Mouse (Mus musculus) heart, adult 9 months (tissue): Measurements from ENCODE around the gene Mstn.

Source experiments
- DNase-seq, 2 experiments: peaks; one replicate each; pipeline ENCODE4 v3.0.0; 2022; ENCODE audit warnings: low spot score in 2 of 2

The Mstn gene

GRCm38 (mm10) chr1:53061340-53061739, at the start of gene Mstn:
TSS of gene Mstn (plus strand) at chr1:53061640.
- DNase-seq = no peak

GRCm38 (mm10) chr1:53014716-53015115, 46.7 kb upstream of the Mstn start:
- DNase-seq = no peak

GRCm38 (mm10) chr1:53015606-53016005, 45.8 kb upstream of the Mstn start:
- no peak for DNase-seq

GRCm38 (mm10) chr1:53018746-53019505, 42.5 kb upstream of the Mstn start:
- DNase-seq = no peak

DNA sequence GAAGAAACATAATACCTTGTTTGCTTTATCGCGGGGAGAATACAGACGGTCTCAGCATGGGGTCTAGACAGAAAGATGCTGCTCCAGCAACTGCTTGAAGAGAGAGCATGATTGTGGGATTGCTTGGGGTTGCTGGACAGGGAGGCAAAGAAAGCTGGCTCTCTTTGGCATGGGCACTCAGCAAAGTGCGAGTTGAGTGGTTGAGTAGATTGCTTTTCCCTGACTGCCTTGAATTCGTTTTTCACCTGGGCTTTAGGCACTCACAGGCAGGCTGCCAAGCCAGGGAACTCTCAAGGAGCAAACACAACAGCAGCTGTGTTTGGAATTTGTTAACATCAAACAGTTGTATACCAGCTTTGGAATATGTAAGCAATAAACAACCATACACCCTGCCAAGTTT, 41.4 kb upstream of the Mstn start, which contains the start of gene 1700019D03Rik:
Gene 1700019D03Rik (minus strand): TSS at position 101 of the 400 bp plus-strand sequence.
- no peak for DNase-seq

DNA sequence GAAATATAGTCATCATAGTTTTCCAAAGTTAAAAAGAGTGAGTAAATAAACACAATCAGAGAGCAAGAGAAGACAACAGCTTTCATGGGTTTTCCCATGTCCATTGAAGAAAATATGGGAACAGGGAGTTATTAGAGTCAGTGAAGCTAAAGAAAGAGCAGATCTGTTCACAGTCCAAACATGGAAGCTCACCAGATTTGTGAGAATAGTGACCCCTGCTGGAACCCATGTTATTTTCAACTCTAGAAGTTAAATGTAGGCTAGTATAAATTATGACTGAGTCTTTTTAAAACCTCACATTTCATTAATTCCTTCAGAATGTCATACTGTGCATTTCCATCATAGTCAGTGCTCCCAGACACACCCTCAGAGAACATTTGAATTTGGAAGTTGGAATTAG, 28.9 kb upstream of the Mstn start:
- peak in 1 of 2 experiments; percentile 4 for DNase-seq

DNA sequence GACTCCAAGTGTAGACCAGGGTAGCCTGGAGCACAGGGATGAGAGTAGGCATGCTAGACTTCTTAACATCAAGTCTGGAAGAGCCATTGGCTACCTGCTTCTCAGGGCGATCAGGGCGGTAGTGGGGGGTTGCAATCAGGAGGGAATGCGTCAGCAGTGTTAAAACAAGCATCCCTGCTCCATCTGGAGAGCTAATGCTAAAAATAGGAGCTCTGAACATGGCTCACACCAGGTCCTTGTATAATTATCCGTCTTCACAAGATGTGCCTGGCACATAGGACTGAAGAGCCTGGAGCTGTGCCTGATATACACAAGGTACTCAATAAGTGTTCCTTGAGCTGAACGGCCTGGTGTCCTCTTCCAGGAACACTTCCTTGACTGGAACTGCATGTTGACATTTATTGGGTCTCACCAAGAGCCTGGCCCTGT, 24.0 kb upstream of the Mstn start:
- DNase-seq = peak in 1 of 2 experiments; percentile 0

- DNase-seq = no peak
These were observed 11.5 kb upstream of the Mstn start for GRCm38 (mm10) chr1:53049763-53050427.

GRCm38 (mm10) chr1:53053087-53054022, 8.1 kb upstream of the Mstn start:
- peak in 1 of 2 experiments; percentile 17 for DNase-seq

DNA sequence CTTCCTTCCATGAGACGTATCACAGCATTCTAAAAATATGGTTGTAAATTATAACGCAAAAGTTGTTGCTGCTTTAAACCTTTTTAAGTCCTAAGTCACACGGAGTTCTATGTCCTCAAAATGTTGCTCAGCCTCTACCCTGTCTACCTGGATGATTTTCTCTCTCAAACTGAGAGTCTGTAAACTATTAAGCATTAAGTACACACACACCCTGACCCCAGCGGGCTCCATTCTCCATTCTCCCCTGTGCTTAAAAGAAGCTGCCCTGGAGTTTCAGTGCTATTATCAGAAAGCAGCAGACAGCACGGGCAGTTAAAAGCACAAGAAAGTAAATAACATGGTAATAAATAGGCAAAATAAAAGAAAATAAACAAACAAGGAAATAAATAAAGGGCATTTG, 2.3 kb upstream of the Mstn start:
- DNase-seq = no peak

GRCm38 (mm10) chr1:53060499-53060898, 941 bp upstream of the Mstn start:
- no peak for DNase-seq

DNA sequence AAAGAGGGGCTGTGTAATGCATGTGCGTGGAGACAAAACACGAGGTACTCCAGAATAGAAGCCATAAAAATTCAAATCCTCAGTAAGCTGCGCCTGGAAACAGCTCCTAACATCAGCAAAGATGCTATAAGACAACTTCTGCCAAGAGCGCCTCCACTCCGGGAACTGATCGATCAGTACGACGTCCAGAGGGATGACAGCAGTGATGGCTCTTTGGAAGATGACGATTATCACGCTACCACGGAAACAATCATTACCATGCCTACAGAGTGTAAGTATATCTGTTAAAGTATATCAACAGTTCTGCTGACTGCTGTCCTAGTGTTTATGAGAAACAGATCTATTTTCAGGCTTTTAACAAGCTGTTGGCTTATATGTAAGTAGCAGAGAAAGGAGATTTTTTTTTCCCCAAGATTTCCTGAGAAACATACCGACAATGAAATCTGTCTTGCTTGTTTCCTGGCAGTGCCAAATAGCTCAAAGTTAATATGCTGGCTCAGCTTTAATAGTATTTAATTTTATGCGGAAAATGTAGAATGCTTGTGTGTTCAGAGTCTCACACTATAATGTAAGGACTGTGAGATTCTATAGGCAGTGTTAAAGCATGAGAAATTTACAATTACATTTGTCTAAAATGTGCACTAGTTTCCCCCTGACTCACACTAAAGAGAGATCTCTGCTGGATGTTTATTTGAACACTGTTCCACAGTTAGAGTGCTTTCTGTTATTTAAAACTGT, 600 bp downstream of the Mstn start:
- DNase-seq = no peak

- no peak for DNase-seq
These were observed 2.5 kb downstream of the Mstn start for GRCm38 (mm10) chr1:53063921-53064320.

GRCm38 (mm10) chr1:53069726-53070514, 8.5 kb downstream of the Mstn start:
- no peak for DNase-seq

DNA sequence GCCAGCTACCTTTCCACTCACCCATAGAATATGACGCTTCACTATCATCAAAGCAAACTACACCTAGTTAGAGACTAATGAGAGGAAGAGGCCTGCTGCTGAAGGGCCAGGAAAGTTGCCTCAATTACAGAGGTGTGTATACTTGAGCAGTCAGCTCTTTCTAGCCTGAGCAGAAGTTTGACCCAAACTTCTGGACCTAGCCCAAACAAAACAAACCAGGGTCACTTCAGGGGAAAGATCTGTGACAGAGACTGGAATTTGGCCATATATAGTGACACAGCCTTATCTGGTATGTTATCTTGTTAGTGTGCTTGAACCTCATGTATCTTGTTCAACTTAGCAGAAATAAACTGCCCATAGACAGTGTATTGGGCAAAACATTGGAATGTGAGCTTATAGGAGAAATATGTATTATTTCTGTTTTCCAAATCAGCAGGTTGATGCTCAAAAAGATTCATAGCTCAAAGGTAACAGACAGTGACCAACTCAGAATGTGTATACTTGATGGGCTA, 9.3 kb downstream of the Mstn start:
- no peak for DNase-seq

- no peak for DNase-seq
These were observed 15.2 kb downstream of the Mstn start for GRCm38 (mm10) chr1:53076656-53077055.

DNA sequence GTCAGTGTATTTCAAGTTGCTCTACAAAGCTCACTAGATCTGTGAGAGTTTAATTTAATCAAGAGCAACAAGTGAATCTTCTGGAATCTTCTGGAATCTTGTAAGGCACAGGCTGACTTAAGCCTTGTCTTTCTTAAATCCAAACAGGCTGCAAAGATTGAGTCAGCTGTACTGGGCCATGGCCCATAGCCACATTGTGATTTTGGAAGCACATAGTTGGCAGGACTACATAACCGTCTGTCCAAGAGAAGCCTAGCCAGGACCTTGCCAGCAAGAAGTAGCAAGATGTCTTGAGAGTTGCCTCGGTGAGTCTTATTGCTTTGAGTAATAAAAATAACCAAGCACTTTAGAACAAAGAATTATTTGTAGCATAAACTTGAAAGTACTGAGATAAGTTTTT, 18.4 kb downstream of the Mstn start:
- peak; percentile 17 to 19 for DNase-seq

- no peak for DNase-seq
These were observed 19.2 kb downstream of the Mstn start for GRCm38 (mm10) chr1:53080603-53081002.

GRCm38 (mm10) chr1:53085256-53085655, 23.8 kb downstream of the Mstn start:
- no peak for DNase-seq

DNA sequence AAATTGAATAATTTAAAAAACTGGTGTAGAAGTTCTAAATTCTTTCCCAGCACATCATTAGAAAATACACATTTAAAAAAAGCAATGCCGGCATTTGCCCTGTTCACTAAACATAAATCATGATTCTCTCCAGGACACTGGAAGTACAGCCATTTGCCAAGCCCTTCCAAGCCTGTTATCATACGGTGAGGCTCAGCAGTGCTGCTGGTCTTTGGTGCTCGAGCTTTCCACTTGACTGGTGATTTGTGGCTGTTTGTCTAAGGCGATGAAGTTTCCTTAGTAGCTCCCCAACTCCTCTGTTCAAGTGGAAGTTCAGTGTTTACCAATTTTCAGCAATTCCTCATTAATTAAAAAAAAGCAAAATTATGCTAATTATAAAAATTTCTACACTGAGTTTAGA, 24.6 kb downstream of the Mstn start:
- DNase-seq = no peak
